Mouse (Mus musculus) CH12.LX (cell line): ENCODE results near the gene Vwa5b2. TPM values are rescaled to one million over a fixed set of nuclear protein-coding genes. Genes with fewer than 3 reads are reported as not detected.

Source experiments
- DNase-seq: peaks from one replicate; pipeline ENCODE4 v3.0.0-alpha.2; 2013; ENCODE audit errors: extremely low read depth
- H3K27ac ChIP-seq: 2 replicates; pipeline ENCODE4 v1.5.1; 2012; ENCODE audit warnings: low read depth, mild to moderate bottlenecking, control low read depth, moderate library complexity; ENCODE audit not compliant: insufficient read depth
- H3K27me3 ChIP-seq: replicated peaks from 2 replicates; pipeline ENCODE3; 2012; ENCODE audit warnings: inconsistent platforms
- H3K36me3 ChIP-seq, 2 experiments: replicated peaks in 1 of 2; 2 replicates each; pipeline versions ENCODE3 to v1.6.1; 2012; ENCODE audit warnings: inconsistent platforms in 1 of 2, low read length in 1 of 2, mild to moderate bottlenecking in 1 of 2, mixed read lengths in 1 of 2, moderate library complexity in 1 of 2; ENCODE audit not compliant: control insufficient read depth in 1 of 2, insufficient read depth in 1 of 2
- H3K4me1 ChIP-seq, 2 experiments: 2 replicates each; pipeline ENCODE4 v1.6.1; 2012; ENCODE audit warnings: inconsistent platforms in 1 of 2, moderate library complexity in 1 of 2; ENCODE audit not compliant: insufficient read depth in 2 of 2, control insufficient read depth in 1 of 2
- H3K4me2 ChIP-seq: 2 replicates; pipeline ENCODE4 v1.6.1; 2012; ENCODE audit warnings: low read depth, mild to moderate bottlenecking, control low read depth; ENCODE audit not compliant: poor library complexity, insufficient read depth, severe bottlenecking
- H3K4me3 ChIP-seq, 3 experiments: fragments of 150-350 bp in 1 of 3; sonication (generic) in 1 of 3; replicated peaks in 1 of 3; 2 replicates each; pipeline versions ENCODE3 to v1.5.1; 2011 to 2012; ENCODE audit warnings: low read depth in 2 of 3, low read length in 2 of 3, mild to moderate bottlenecking in 2 of 3, moderate library complexity in 2 of 3, control low read depth in 1 of 3, improper control_type of control experiment in 1 of 3, inconsistent platforms in 1 of 3, mixed read lengths in 1 of 3; ENCODE audit not compliant: poor library complexity in 1 of 3
- H3K79me2 ChIP-seq: replicated peaks from 2 replicates; pipeline ENCODE4 v1.6.1; 2012; ENCODE audit warnings: mild to moderate bottlenecking, moderate library complexity; ENCODE audit not compliant: control insufficient read depth, poor library complexity, insufficient read depth, severe bottlenecking; ENCODE audit errors: extremely low read depth
- H3K9ac ChIP-seq: 2 replicates; pipeline ENCODE4 v1.6.1; 2012; ENCODE audit warnings: low read depth, mild to moderate bottlenecking, control low read depth, moderate library complexity; ENCODE audit not compliant: insufficient read depth
- H3K9me3 ChIP-seq: replicated peaks from 2 replicates; pipeline ENCODE3; 2012; ENCODE audit warnings: low read length, inconsistent platforms, mixed read lengths
- CHD1 ChIP-seq: IDR thresholded peaks from 2 replicates; pipeline ENCODE4 v1.6.1; 2012; ENCODE audit warnings: low read depth, low read length, improper control_type of control experiment, inconsistent platforms
- E2F4 ChIP-seq: IDR thresholded peaks from 2 replicates; pipeline ENCODE4 v1.6.1; 2011; ENCODE audit warnings: low read depth, low read length, improper control_type of control experiment; ENCODE audit not compliant: insufficient replicate concordance
- GABPA ChIP-seq: IDR thresholded peaks from 2 replicates; pipeline ENCODE4 v1.6.1; 2012; ENCODE audit warnings: low read depth, low read length, improper control_type of control experiment, inconsistent platforms; ENCODE audit not compliant: insufficient replicate concordance
- HCFC1 ChIP-seq: IDR thresholded peaks from 2 replicates; pipeline ENCODE4 v1.6.1; 2012; ENCODE audit warnings: low read depth, mild to moderate bottlenecking, inconsistent platforms, low read length, improper control_type of control experiment
- IRF4 ChIP-seq: IDR thresholded peaks from 2 replicates; pipeline ENCODE4 v1.6.1; 2014; ENCODE audit warnings: low read depth, mild to moderate bottlenecking, inconsistent platforms, low read length, improper control_type of control experiment
- JUND ChIP-seq: conservative IDR thresholded peaks from 2 replicates; pipeline ENCODE4 v1.6.1; 2011; ENCODE audit warnings: low read depth, low read length, improper control_type of control experiment
- MAFK ChIP-seq: IDR thresholded peaks from 2 replicates; pipeline ENCODE4 v1.6.1; 2011; ENCODE audit warnings: low read length, improper control_type of control experiment; ENCODE audit not compliant: insufficient replicate concordance
- MAZ ChIP-seq: IDR thresholded peaks from 2 replicates; pipeline ENCODE4 v1.6.1; 2012; ENCODE audit warnings: low read depth, mild to moderate bottlenecking, inconsistent platforms, low read length, improper control_type of control experiment, moderate library complexity
- MEF2A ChIP-seq: IDR thresholded peaks from 2 replicates; pipeline ENCODE4 v1.6.1; 2014; ENCODE audit warnings: low read depth, mild to moderate bottlenecking, inconsistent platforms, low read length, improper control_type of control experiment, borderline replicate concordance
- MXI1 ChIP-seq: IDR thresholded peaks from 2 replicates; pipeline ENCODE4 v1.6.1; 2011; ENCODE audit warnings: mild to moderate bottlenecking, low read depth, low read length, improper control_type of control experiment
- NELFE ChIP-seq: IDR thresholded peaks from 2 replicates; pipeline ENCODE4 v1.6.1; 2011; ENCODE audit warnings: low read depth, low read length, improper control_type of control experiment
- SIN3A ChIP-seq: IDR thresholded peaks from 2 replicates; pipeline ENCODE4 v1.6.1; 2012; ENCODE audit warnings: low read length, improper control_type of control experiment, inconsistent platforms
- SMC3 ChIP-seq: IDR thresholded peaks from 2 replicates; pipeline ENCODE4 v1.6.1; 2011; ENCODE audit warnings: low read depth, low read length, improper control_type of control experiment
- TCF12 ChIP-seq: IDR thresholded peaks from 2 replicates; pipeline ENCODE4 v1.6.1; 2014; ENCODE audit warnings: low read depth, mild to moderate bottlenecking, inconsistent platforms, low read length, improper control_type of control experiment
- UBTF ChIP-seq: IDR thresholded peaks from 2 replicates; pipeline ENCODE4 v1.6.1; 2012; ENCODE audit warnings: low read depth, mild to moderate bottlenecking, inconsistent platforms, low read length, improper control_type of control experiment, moderate library complexity
- ZKSCAN1 ChIP-seq: IDR thresholded peaks from 2 replicates; pipeline ENCODE4 v1.6.1; 2012; ENCODE audit warnings: low read depth, inconsistent platforms, low read length, improper control_type of control experiment, borderline replicate concordance
- ZMIZ1 ChIP-seq: IDR thresholded peaks from 2 replicates; pipeline ENCODE4 v1.6.1; 2012; ENCODE audit warnings: low read depth, mild to moderate bottlenecking, inconsistent platforms, low read length, improper control_type of control experiment
- dilution Hi-C: fragments of 300-500 bp; cut with MboI; formaldehyde crosslinking; loops from 2 replicates; pipeline ENCODE4 v1.14.3; 2020; ENCODE audit warnings: low sequenced_read_pairs; ENCODE audit not compliant: extremely low pct_unique_long_range_greater_than_20kb, extremely low pct_ligation_motif_present
- in situ Hi-C: fragments of 300-500 bp; cut with MboI; formaldehyde crosslinking; loops from 3 replicates; pipeline ENCODE4 v1.14.3; 2019; ENCODE audit warnings: low sequenced_read_pairs, low pct_ligation_motif_present, low pct_unique_long_range_greater_than_20kb, mixed read lengths
- polyA plus RNA-seq: library from polyadenylated mRNA; unstranded; fragments of >175 nt; gene quantifications from 2 replicates; pipeline ENCODE4 v1.2.1, GENCODE M21; 2012; ENCODE audit warnings: low read depth; ENCODE audit not compliant: insufficient read length
- total RNA-seq, 2 experiments: library from RNA; depleted of rRNA; stranded (reverse); fragments of 300-350 nt in 1 of 2; fragments of >200 nt in 1 of 2; gene quantifications; 2 replicates each; pipeline ENCODE4 v1.2.3; 2012 to 2014

Vwa5b2 gene
- total and polyA plus RNA-seq, 3 experiments: 0.29 TPM; not detected in 2

DNA sequence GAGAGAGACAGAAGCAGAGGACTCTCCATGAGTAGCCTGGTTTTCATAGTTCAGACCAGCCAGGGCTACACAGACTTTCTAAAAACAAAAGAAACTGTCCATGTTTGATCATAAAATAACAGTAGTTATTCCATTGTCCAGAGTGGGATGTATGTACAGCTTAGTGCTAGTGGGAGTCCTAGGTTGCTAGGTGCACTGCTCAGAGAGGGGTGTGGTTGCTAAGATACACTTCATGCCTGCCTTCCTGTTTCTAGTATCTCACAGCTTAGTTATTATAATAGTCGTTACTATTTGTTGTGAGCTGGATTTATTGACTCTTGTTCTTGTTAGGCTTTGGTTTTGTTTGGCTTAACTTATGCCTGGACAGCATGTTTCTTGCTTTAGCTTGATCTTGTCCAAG is 24.2 kb upstream of the Vwa5b2 start:
- H3K27me3 ChIP-seq: no peaks in the 10 kb centered on the region
- in situ Hi-C loops: loop anchor here (5.0 kb wide), 1 partner anchor 37 kb away; no protein-coding TSS in a partner anchor
- no peak for DNase-seq
- dilution Hi-C loops: no loop called here
- no peak for TF ChIP-seq NELFE
- no peak for TF ChIP-seq TCF12
- no peak for TF ChIP-seq JUND
- TF ChIP-seq SMC3: no peak
- no peak for TF ChIP-seq MEF2A
- no peak for TF ChIP-seq ZKSCAN1
- no peak for TF ChIP-seq IRF4
- no peak for TF ChIP-seq SIN3A
- TF ChIP-seq MAFK: no peak
- TF ChIP-seq, all 38 proteins: peak for 0
- no peak overlapping the region for H3K4me2 ChIP-seq
- H3K27ac ChIP-seq: no peak overlapping the region
- no peaks in the 10 kb centered on the region for H3K9me3 ChIP-seq
- H3K4me1 ChIP-seq: no peaks in the 10 kb centered on the region
- peaks cover 31 to 38% of the 10 kb centered on the region in 2 experiments for H3K36me3 ChIP-seq
- no peak overlapping the region for H3K9ac ChIP-seq
- H3K79me2 ChIP-seq: no peaks in the 10 kb centered on the region
- H3K4me3 ChIP-seq: no peak overlapping the region

DNA sequence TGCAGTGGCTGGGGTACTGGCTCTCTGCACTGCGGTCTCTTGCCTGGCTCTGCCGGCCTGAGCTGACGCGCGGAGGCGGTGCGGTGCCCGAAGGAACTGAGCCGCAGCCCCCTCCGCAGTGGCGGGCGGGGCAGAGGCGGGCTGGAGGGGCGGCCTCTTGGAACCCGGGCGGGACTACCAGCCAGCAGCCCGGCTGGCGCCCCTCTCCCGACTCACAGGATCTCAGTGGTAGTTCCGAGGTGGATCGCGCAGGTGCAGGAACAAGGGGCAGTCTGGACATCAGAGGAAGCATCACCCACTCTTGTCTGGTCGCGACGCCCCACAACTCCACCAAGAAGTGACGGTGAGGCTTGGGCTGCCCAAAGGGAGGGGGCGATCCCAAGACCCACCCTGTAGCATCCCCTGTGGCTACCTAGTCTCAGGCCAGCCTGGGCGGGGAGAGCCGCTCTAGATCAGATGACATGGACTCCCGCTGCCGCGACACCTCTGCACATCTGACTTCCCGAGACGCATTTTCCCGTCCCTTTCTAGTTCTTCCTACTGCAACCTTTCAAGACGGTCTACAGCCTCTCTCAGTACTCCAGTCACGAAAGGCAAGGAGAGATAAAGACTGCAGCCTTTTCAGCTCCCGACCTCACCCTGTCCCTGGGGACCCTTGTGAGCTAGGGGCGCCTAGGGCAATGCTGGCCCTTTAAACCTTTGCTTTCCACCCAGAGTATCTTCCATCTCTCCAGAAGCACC is 838 bp downstream of the Vwa5b2 start:
- TF ChIP-seq MAZ (no peak), E2F4 (no peak), CHD1 (no peak), MAFK (no peak), GABPA (no peak), MXI1 (no peak), HCFC1 (no peak), UBTF (no peak), MEF2A (no peak), JUND (no peak), ZMIZ1 (no peak), ZKSCAN1 (no peak)
- Histone ChIP-seq H3K36me3 (no peaks in the 10 kb centered on the region), H3K27ac (no peak overlapping the region), H3K9ac (no peak overlapping the region), H3K79me2 (no peaks in the 10 kb centered on the region), H3K27me3 (peaks cover 69% of the 10 kb centered on the region), H3K4me1 (peaks cover 0 to 11% of the 10 kb centered on the region in 2 experiments; a peak in 2 of 4 replicates), H3K9me3 (peaks cover 7% of the 10 kb centered on the region), H3K4me3 (peak overlapping the region in 1 of 3 experiments; percentile 25), H3K4me2 (peak overlapping the region; percentile 73)
- dilution Hi-C loops: no loop called here
- in situ Hi-C loops: no loop called here
- DNase-seq: no peak
